Mouse (Mus musculus) spleen, postnatal 10 days (tissue): ENCODE results near the gene Dnah12.
A peak's percentile ranks its signal among the peaks of the same experiment; 100 is the strongest.
"Not testable (repeated sequence)": the region's sequence is repeated elsewhere in the genome, so short reads cannot be mapped to it uniquely, and the experiment has no call there.

ENCODE experiments used
- DNase-seq, 2 experiments: peaks; one replicate each; pipeline ENCODE4 v3.0.0; 2021 to 2022; ENCODE audit warnings: low spot score in 2 of 2

Dnah12 gene

GRCm38 (mm10) chr14:26692974-26693373, at the start of gene Dnah12:
Dnah12 (plus strand) TSS chr14:26693274.
- no peak for DNase-seq

GRCm38 (mm10) chr14:26645989-26646650, 47.0 kb upstream of the Dnah12 start:
- DNase-seq = no peak

- DNase-seq = no peak
These were observed 45.3 kb upstream of the Dnah12 start for GRCm38 (mm10) chr14:26647811-26648210.

GRCm38 (mm10) chr14:26651901-26652300, 41.2 kb upstream of the Dnah12 start:
- peak in 1 of 2 experiments; percentile 44 for DNase-seq

- DNase-seq = no peak
These were observed 34.9 kb upstream of the Dnah12 start for GRCm38 (mm10) chr14:26658178-26658577.

GRCm38 (mm10) chr14:26660233-26660632, 32.8 kb upstream of the Dnah12 start:
- DNase-seq = no peak

GRCm38 (mm10) chr14:26662016-26662415, 31.1 kb upstream of the Dnah12 start:
- DNase-seq = no peak

- no peak for DNase-seq
These were observed 30.6 kb upstream of the Dnah12 start for GRCm38 (mm10) chr14:26662488-26662887.

- no peak for DNase-seq
These were observed 29.2 kb upstream of the Dnah12 start for GRCm38 (mm10) chr14:26663851-26664250.

GRCm38 (mm10) chr14:26667991-26668370, 25.1 kb upstream of the Dnah12 start:
- no peak for DNase-seq

GRCm38 (mm10) chr14:26668371-26669291, 24.4 kb upstream of the Dnah12 start:
- peak; percentile 60 to 68 for DNase-seq

- DNase-seq = peak; percentile 89 to 91
These were observed 23.6 kb upstream of the Dnah12 start, which contains the start of gene Pde12 for GRCm38 (mm10) chr14:26669292-26670073. Pde12 (minus strand) TSS chr14:26669883.

GRCm38 (mm10) chr14:26670964-26671363, 22.1 kb upstream of the Dnah12 start:
- DNase-seq = no peak

- DNase-seq = peak in 1 of 2 experiments; percentile 17
These were observed 21.0 kb upstream of the Dnah12 start for GRCm38 (mm10) chr14:26671870-26672615.

- DNase-seq = not testable (repeated sequence)
These were observed 18.5 kb upstream of the Dnah12 start for GRCm38 (mm10) chr14:26674476-26675169.

GRCm38 (mm10) chr14:26675371-26675770, 17.7 kb upstream of the Dnah12 start:
- DNase-seq = peak; percentile 40 to 72

- DNase-seq = peak; percentile 27 to 53
These were observed 17.3 kb upstream of the Dnah12 start for GRCm38 (mm10) chr14:26675791-26676190.

- DNase-seq = no peak
These were observed 2.3 kb upstream of the Dnah12 start for GRCm38 (mm10) chr14:26690727-26691126.

- DNase-seq = no peak
These were observed 1.7 kb upstream of the Dnah12 start for GRCm38 (mm10) chr14:26691363-26691762.

GRCm38 (mm10) chr14:26697912-26698311, 4.8 kb downstream of the Dnah12 start:
- no peak for DNase-seq

- not testable (repeated sequence) for DNase-seq
These were observed 12.2 kb downstream of the Dnah12 start for GRCm38 (mm10) chr14:26705246-26705645.
